Mouse (Mus musculus) kidney, postnatal 10 days (tissue): ENCODE measurements around the gene Kbtbd7.
A peak's percentile ranks its signal among the peaks of the same experiment; 100 is the strongest.

Experiments
- DNase-seq: peaks from one replicate; pipeline ENCODE4 v3.0.0; 2021; ENCODE audit warnings: mixed read lengths

Gene Kbtbd7

GRCm38 (mm10) chr14:79425979-79426729 lies at the start of gene Kbtbd7:
Gene Kbtbd7 (plus strand): TSS chr14:79426511.
- peak; percentile 95 for DNase-seq

- no peak for DNase-seq
Measured at GRCm38 (mm10) chr14:79377041-79377440, 49.3 kb upstream of the Kbtbd7 start.

GRCm38 (mm10) chr14:79383120-79383519 lies 43.2 kb upstream of the Kbtbd7 start:
- DNase-seq = no peak

GRCm38 (mm10) chr14:79388304-79388703 lies 38.0 kb upstream of the Kbtbd7 start:
- no peak for DNase-seq

GRCm38 (mm10) chr14:79389438-79390264 lies 36.7 kb upstream of the Kbtbd7 start:
- DNase-seq = peak; percentile 24

GRCm38 (mm10) chr14:79390265-79390926 lies 35.9 kb upstream of the Kbtbd7 start, which contains the start of gene Naa16:
Gene Naa16 (minus strand): TSS chr14:79390778.
- peak; percentile 98 for DNase-seq

GRCm38 (mm10) chr14:79393289-79393688 lies 33.0 kb upstream of the Kbtbd7 start:
- DNase-seq = no peak

GRCm38 (mm10) chr14:79394564-79394963 lies 31.7 kb upstream of the Kbtbd7 start:
- DNase-seq = peak; percentile 40

- DNase-seq = peak; percentile 74
Measured at GRCm38 (mm10) chr14:79397321-79398122, 28.8 kb upstream of the Kbtbd7 start, which contains the start of gene Mtrf1. Gene Mtrf1 (plus strand): TSS chr14:79397772.

- DNase-seq = no peak
Measured at GRCm38 (mm10) chr14:79407641-79408040, 18.7 kb upstream of the Kbtbd7 start.

- no peak for DNase-seq
Measured at GRCm38 (mm10) chr14:79409278-79409830, 17.0 kb upstream of the Kbtbd7 start.

GRCm38 (mm10) chr14:79410662-79411061 lies 15.6 kb upstream of the Kbtbd7 start:
- DNase-seq = no peak

GRCm38 (mm10) chr14:79413121-79413520 lies 13.2 kb upstream of the Kbtbd7 start:
- DNase-seq = no peak

- DNase-seq = no peak
Measured at GRCm38 (mm10) chr14:79420083-79420685, 6.1 kb upstream of the Kbtbd7 start.

- DNase-seq = peak; percentile 26
Measured at GRCm38 (mm10) chr14:79426730-79427365, 537 bp downstream of the Kbtbd7 start.

- no peak for DNase-seq
Measured at GRCm38 (mm10) chr14:79434068-79434467, 7.8 kb downstream of the Kbtbd7 start.

- DNase-seq = no peak
Measured at GRCm38 (mm10) chr14:79440655-79441054, 14.3 kb downstream of the Kbtbd7 start.

- DNase-seq = no peak
Measured at GRCm38 (mm10) chr14:79441441-79441840, 15.1 kb downstream of the Kbtbd7 start.

- DNase-seq = no peak
Measured at GRCm38 (mm10) chr14:79444601-79445000, 18.3 kb downstream of the Kbtbd7 start.

- DNase-seq = no peak
Measured at GRCm38 (mm10) chr14:79445055-79445620, 18.8 kb downstream of the Kbtbd7 start.
